Mouse (Mus musculus) retina, postnatal 1 day (tissue): ENCODE measurements at regions not wholly inside any gene's neighbourhood (a gene's known extent, or its start where the extent isn't known, plus 50 kb on each side); places are given as distances from the start of the nearest gene placed in this dataset.

Experiments used
- DNase-seq: peaks from one replicate; pipeline ENCODE4 v3.0.0-alpha.2; 2012

DNA sequence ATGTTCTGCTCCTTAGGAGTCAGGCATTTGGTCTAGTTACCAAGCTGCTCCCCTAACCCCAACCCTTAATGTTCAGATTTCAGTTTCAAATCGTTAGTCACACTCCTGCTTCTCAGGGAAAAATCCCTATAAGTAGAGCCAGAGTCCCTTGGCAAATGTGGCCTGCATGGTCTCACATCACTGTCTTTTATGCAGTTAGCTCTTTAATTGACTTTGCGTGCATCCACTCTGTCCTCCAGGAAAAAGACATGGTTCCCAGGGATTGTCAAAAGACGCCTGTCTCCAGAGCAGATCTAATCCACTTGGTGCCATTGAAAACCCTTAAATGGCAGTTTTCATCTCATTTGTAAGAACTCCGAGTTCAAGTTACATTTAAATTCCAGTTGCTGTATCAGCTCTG lies 256.3 kb upstream of the Lyplal1 start:
- DNase-seq: no peak

DNA sequence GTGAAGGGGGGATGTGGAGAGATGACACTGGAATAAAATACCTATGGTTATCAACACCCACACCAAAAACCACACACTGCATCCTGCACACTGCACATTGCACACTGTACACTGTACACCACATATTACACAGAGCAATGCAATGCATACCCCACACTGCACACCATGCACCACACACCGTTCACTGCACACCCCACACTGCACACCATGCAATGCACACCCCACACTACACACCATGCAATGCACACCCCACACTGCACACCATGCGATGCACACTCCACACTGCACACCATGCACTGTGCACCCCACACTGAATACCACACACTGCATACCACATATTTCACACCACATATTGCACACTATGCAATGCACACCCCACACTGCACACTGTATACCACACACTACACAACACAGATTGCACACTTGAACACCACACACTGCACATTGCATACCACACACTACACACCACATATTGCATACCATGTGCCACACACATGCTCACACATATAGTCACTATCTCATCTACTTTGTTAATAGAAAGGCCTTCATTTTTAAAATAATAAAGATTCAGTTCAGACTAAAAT lies 255.8 kb upstream of the Lyplal1 start:
- no peak for DNase-seq

DNA sequence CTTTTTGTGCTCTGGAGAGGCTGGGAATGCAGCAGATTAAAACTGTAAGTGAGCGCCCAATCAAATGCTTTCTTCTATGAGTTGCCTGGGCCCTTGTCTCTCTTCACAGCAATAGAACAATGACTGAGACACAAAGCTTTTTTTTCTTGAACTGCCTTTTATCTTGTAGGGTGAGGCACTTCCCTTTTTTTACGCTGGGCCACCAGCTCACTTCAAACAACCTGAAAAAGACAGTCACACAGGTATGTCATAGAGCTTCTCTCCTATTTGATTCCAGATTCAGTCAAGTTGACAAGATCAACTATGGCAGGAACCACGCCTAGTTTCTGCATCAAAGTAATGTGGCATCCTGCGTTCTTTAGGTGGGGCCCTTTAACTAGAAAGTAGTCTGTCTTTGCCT lies 246.2 kb upstream of the Lyplal1 start:
- DNase-seq: no peak

DNA sequence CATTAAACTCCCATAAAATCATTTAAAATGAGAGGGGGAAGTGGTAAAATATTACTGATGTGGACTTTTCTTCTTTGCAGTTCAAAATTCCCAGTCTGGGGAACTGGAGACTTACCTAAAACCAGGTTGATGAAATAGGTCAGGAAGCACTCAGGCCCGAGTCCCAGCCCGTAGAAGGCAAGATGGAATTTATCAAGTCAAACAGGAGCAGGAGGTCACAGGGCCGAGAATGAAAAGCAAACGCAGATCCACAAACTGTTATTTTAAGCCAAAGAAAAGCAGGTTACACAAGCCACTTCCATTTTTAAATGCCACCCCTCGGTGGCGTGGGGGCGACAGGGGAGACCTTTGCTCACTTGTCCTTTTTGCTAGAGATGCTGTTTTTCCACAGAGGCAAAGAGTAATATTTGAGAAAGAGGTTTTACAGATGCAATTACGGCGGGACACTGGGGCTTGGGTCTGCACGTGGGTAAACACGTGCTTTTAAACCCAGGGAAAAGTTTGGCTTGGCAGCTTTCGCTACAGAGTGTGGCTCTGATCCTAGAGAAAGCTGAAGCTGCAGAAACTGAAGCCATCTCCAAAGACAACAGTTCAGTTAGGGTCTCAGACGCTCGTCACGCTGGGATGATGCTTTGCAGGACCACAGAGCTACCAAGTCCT lies 241.0 kb upstream of the Lyplal1 start:
- no peak for DNase-seq

DNA sequence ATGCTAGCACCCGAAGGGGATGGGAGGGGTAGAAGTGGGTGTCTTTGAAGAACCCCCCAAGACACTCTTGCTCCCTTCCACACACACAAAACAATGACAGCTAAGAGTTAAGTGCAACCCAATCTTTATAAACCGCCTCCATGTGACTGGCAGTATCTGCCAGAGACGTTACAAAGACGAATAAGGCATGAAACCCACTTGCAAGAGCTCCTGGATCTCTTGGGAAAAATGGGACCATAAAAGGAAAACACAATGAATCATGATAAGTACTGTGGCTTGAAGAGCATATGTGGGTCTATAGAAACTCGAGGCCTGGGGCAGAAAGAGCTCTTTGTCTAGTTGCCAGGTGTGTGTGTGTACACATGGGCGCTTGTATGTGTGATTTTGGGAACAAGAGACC lies 237.6 kb upstream of the Lyplal1 start:
- DNase-seq: no peak

DNA sequence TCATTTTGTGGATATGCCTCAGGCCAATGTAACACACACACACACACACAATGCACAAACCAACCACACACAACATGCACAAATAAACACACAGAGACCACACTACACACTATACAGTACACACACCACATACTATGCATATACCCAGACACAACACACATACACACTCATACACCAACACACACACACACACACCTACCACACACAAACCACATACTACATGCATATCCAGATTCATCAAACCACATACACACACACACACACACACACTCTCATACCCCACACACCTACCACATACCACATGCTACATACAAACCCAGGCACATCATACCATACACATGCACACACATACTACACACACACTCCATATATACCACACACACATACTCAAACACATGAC lies 237.0 kb upstream of the Lyplal1 start:
- DNase-seq: no peak

DNA sequence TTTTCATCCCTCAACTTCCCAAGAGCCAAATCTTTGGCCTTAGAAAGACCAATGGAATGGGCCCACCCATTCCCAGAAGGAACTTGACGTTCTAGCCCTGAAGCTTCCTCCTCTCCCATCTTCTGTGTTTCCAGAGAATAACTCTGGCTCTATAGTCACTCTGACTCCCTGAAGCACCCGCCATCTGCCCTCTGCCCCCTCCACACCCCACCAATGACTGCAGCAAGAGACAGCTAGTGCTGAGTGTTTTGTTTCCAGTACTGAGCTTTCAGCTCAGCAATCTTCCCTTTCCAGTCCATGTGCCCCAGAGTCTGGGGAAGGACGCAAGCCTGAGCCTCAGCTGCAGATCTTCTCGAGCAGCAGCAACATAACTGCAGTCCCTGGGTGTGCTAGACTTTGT lies 233.3 kb upstream of the Lyplal1 start:
- DNase-seq: no peak

DNA sequence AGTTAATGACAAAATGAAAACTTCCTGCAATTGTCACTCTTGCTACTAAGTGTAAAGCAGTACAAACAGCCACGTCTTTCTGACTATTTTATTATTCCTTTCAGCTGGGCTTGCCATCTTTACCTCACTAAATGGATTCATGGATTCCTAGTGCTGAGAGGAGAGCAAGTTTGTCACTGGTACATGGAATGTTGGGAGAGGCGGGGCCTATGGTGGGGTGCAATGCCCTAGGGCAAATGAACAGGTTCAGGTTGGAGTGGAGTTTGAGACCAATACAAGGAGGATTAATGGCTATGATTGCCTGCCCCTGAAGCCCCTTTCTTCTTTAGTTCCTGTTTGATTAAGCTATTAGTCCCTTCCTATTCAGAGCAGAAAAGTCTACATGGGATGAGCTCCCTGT lies 232.9 kb upstream of the Lyplal1 start:
- DNase-seq: no peak

DNA sequence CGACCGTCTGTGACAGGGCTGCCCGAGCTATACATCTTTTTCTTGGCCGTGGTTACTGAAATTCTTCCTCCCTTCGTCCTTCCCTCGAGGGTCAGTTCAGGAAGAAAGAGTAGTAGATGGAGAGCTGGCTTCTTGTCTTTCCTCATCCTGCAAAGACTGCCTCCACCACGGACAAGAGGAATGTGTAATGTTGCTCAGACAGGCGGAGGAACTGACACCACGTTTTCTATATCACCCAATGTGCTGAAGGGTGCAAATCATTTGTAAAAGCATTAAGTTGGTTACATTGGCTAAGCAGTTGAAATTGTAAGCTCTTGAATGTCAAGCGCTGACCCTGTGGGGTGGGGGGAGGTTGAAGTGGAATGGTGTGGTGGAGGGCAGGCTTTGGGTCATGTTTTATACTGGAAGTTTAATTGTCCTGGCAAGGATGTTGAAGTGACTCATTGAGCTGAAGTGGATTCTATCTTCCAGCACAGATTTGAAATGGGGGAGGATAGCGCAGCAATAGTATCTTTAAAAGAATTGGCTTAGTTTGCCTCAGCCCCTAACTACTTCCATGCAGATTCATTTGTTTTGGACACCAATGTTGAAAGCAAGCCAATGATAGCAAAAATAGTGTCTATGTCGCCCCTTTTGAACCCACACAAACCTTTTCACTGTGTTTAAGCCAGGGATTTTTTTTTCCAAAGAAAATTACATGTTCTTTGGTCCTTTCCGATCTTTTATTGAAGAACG lies 230.5 kb upstream of the Lyplal1 start:
- no peak for DNase-seq

DNA sequence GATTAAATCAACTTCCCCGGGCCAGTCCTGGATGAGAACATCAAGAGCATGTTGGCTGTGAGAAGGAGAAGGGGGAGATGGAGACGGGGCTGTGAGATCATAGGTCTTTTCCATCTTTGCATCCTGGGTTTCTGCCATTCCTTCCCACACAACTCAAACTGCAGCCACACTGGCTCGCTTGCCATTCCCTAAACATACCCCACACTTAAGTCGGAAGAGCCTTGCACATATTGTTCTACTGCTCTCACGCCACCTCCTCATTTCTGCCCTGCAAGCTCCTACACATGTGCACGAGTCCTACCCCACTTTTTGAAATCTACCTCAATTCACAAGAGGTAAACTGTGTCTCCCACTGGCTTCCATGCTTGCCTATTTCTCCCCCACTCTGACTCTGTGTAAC lies 228.3 kb upstream of the Lyplal1 start:
- DNase-seq: no peak

DNA sequence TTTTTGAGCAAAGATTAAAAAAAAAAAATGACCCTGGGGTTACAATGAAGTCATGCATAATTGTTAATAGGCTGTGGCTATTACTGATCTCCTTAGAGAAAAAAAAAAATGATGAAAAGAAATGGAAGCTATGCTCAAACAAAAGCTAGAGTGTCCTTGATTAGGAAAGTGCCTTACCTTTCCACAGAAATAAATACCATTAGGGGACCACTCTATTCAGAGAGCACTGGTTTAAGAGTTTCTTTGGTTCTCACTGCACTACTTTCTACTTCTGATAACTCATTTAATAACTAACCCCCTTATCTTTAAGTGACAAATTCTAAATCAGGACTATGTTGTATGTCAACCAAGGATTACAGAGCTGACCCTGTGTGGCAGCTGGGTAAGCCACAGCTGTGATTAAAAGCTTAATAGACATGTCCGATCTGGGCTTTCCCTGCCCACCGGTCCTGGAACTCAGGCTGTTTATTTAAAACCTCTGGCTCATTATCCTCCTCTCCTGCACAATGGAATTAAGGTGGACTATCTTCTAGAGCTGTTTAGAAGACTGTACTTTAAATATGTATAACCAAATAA lies 225.9 kb upstream of the Lyplal1 start:
- DNase-seq: peak; percentile 35

DNA sequence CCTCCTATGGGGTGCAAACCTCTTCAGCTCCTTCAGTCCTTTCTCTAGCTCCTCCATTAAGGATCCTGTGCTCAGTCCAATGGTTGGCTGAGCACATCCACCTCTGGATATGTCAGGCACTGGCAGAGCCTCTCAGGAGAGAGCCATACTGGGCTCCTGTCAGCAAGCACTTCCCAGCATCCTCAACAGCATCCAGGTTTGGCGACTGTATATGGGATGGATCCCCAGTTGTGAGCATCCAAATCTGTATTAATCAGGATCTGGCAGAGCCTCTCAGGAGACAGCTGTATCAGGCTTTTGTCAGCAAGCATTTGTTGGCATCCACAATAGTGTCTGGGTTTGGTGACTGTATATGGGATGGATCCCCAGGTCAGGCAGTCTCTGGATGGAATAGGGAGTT lies 225.3 kb upstream of the Lyplal1 start:
- DNase-seq: no peak

DNA sequence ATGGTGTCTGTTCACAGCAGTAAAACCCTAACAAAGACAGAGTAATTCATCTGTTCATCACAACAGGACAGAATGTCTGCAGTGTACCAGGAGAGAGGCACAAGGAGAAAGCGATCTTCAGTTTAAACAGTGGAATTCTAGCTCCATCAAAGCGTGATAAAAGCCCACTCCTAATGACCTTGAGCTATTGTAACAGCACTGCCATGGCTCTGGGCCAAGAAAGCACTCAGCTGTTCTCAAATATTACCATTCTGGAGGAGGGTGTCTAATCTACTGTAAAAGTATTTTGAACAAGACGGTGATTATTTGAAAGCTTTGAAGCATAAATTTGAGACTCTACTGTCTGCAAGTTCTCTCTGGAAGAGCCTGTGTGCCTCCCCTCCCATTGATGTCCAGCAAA lies 224.8 kb upstream of the Lyplal1 start:
- peak; percentile 97 for DNase-seq

DNA sequence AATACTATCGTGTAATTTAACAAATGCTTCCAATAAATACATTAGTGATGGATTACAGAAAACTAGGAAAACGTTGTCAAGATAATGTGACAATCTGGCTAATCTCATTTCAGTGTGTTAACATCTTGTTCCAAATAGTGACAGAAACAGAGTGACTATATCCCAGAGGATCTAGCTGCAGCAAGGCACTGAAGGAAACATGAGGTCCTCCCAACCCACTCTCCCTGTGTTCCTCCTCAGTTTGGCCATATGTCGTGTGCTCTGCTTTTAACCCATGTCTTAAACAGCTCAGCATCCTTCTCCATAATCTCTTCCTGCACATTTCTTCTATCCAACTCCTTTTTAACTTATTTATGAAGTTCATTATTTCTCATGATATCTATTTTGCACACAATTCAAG lies 223.6 kb upstream of the Lyplal1 start:
- no peak for DNase-seq

DNA sequence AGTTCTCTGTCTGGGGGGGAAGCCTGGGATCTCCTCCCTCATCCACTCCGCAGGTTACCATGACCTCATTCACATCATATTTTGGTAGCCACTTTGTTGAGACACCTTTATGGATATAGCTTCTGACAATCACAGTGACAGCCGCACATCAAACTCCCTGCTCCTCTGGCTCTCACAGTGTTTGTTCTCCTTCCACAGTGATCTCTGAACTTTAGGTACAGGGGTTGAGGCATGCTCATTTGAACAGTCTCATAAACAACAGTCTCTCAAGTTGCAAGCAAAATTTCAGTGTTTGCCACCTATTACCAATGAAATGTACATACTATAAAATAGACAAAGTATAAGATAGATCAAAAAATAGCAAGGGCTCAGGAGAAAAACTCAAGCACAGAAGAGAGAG lies 200.2 kb upstream of the Lyplal1 start:
- DNase-seq: no peak

DNA sequence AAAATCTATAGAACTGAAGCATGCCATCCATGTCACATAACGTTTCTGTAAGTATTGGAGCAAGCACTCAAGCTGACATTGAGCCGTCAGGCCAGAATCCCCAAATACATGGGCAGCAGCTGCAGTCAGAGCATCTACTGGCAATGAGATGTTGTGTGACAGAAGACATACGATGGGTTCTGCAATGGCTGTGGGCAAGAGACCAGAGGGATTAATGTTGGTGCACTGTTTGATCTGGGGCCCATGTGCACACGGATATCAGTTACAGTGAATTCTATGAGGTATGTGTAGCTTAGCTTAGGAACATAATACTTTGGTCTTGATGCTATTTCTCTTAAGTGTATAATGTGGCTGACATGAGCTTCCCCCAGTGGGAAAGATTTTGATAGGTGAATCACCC lies 197.1 kb upstream of the Lyplal1 start:
- no peak for DNase-seq

DNA sequence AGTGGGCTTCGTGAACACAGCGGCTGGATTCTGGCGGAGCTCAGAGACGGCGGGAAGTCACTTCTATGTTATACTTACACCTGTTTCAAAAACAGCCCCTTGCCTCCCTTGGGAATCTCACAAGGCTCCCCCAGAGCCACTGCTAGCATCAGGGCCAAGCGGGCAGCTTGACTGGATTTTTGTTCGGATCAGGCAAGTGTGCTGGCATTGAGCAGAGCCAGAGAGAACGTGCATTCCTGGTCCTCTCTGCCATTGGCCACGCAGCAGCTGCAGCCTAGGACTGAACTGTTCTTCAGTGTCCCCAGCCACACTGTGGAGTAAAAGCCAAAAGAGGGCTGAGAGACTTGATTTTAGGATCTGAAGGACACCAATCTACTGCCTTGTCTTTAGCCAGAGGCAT lies 195.6 kb upstream of the Lyplal1 start:
- no peak for DNase-seq

DNA sequence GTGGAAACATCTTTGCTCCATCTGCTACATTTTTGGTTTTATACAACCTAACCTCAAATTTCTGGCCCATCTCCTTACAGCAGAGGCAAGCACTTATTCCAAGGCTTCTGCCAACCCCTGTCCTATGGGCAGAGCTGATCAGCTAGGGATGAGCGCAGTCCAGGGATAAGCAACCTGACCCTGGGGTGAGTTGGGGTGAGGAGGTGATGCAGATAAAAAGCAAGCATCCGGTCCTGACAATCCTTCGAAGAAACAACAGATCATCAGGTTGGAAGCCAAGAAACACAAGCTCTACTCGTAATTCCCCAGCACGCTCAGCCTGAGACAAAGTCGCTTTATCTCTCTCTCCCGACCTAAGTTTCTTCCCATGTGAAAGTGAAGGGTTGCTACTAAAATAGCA lies 194.9 kb upstream of the Lyplal1 start:
- DNase-seq: no peak

DNA sequence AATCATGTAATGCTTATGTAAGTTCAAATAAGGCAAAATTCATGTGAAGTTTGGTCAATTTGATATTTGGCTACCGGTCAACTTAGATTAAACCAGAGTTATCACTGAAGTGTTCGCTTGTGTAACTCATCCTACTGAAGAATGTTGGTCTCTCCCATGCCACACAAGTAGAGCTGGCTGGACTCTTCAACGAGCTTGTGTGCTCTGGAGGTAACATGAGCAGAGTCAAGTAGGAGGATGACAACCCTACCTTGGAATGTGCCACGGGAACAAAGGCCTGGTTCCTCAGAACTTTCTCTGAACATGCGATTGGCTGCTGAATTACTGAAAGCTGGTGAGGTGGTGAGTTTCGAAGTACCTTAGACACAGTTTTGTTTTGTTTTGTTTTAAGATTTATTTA lies 190.5 kb upstream of the Lyplal1 start:
- DNase-seq: no peak

DNA sequence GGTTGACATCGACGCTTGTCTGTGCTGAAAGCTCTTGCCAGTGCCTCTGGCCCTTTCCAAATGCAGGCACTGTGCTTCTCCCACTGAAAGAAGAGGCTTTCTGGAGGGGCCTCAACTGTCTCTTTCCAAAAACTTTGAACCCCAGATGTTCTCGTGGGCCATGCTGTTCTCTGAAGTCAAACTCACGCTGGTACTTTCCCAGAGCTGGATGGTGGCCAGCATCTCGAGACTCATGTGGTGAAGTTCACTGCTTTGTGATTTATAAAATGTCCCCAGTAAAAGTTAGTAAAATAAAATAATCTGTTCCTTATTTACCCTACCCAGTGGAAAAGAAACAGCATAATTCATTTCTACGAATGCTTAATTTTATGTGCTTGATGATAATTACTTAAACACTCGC lies 180.4 kb upstream of the Lyplal1 start:
- no peak for DNase-seq

DNA sequence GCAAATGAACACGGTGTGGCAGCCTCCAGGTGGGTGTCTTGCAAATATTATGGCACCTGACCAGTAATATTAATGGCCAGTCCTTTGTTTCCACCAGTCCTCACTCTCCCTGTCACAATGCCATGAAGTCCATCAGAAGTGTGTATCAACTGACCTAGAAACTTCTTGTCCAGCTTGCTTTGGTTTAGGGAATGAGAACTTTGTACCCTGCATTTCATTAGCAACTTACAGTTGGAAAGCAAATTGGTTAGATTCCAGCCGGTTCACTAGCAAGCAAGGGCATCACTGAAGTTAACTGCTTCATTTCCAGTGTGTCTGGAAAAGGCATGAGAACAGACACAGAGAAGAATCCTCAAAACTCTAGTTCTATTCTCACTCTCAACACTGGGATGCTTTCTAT lies 178.1 kb upstream of the Lyplal1 start:
- DNase-seq: no peak

DNA sequence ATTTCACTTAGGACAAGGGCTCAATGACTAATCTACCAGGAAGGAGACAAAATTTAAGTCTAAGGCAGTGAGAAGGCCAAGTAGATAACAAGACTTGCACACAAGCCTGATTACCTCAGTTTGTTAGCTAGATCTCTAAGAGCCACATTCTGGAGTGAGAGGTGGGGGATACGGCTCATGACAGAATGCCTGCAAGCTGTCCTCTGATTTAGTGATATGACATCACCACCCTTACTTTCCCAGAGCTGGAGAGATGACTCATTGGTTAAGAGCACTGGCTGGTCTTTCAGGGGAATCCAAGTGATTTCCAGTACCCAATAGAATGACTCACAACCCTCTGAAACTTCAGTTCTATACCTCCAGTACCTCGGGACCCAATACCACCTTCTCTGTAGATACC lies 177.5 kb upstream of the Lyplal1 start:
- DNase-seq: no peak

DNA sequence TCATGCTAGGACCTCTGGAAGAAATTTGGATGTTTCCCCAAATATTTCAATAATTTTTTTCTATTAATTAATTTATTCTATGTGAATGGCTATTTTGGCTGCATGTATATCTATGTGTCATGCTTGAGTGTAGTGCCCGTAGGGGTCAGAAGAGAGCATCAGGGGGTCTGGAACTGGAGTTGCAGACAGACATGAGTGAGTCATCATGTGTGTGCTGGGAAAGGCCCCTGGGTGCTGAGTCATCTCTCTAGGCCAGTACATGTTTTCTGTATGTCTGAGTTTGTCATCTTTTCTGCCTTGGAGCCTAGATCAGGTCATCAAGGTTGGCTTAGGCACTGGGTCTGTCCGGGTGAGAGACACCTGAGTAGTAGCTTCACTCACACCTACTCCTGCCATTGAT lies 172.0 kb upstream of the Lyplal1 start:
- DNase-seq: no peak

DNA sequence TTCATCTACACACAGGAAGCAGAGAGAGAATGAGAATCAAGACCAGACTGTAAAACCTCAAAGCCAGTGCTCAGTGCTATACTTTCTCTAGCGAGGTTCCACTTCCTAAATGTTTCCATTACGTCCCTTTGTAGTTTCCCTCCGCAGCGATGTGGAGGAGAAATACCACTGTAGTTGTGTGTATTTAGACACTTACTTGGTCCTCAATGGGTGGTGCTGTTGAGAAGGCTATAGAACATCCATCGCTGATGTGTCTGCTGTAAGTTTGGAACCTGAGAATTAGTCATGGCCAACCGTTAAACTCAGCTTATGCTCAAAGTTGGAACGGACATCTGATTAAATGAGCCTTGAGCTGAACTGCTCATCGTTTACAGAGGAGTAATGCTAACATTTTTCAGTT lies 170.7 kb upstream of the Lyplal1 start:
- DNase-seq: no peak
